Mouse (Mus musculus): ENCODE measurements around the gene Afdn. TPM values are rescaled to one million over a fixed set of nuclear protein-coding genes. Genes with fewer than 3 reads are reported as not detected.
"Not testable (repeated sequence)": the region's sequence is repeated elsewhere in the genome, so short reads cannot be mapped to it uniquely, and the experiment has no call there.

The Afdn gene
- total RNA-seq, 2 experiments from 2014 or later, result 90.3 to 96.9 TPM

DNA sequence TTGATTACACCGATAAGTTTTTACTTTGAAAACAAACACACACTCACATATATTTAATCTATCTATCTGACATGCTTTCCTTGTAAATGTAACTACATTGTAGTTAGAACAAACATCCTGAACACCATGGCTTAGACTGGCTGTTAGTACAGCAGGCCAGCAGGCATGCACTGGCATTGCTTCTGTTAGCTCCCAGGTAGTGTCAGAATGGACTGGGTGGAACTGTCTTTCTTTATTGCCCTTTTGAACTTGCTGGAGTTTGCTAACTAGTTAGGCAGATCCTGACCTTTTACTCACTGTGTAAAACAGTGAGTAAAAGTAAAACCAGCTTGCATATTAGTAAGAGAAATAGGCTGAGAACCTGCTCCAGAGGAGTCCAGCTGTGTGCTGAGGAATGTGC lies 8.2 kb downstream of the Afdn start:
- DNase-seq (ENCODE audit: low spot score in 2 of 2), result no peak

DNA sequence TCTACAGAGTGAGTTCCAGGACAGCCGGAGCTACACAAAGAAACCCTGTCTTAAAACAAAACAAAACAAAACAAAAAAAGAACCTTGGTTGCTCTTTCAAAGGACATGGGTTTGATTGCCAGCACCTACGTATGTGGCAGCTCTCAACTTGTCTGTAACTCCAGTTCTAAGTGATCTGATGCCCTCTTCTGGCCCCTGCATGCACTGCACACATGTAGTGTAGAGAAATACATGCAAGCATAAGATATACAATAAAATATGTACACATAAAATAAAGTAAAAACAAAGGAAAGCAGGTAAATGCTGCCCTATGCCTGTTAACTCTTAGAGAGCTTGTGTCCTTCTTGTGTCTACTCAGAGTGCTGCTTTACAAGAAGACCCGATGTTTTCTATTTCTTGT lies 8.9 kb downstream of the Afdn start:
- no peak for DNase-seq (ENCODE audit: low spot score in 2 of 2)

DNA sequence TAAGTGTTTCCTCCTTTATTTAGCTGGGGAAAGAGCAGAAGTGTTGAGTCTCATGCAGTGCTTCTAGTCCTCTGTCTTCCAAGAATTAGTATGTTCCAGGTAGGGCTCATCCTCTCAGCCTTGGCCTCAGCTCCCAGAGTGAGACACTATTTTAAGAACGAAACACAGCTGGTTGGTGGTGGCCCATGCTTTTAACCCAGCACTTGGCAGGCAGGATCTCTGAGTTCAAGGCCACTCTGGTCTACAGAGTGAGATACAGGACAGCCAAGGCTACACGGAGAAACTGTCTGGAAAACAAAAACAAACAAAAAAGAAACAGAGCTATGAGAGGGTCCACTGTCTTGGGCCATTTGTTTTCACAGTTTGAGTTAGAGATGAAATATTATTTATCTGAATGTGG lies 17.3 kb downstream of the Afdn start:
- no peak for DNase-seq (ENCODE audit: low spot score in 2 of 2)

DNA sequence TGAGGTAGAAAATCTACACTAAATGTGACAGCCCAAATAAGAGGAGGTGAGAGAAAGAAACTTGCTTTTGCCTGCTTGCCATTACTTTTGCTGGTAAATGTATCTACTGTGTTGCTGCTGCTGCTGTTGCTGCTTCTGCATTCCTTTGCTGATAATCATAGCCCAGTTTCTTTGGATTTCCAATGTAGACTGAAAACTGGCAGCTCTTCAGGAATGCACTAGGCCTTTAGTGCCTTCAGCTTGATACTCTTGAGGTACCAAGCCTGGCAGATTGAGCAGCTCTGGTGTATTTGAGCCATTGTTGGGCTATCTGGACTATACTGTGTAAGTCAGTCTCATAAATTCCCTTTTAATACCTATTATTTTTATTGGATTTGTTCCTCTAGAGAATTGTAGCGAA lies 18.5 kb downstream of the Afdn start:
- DNase-seq (ENCODE audit: low spot score in 2 of 2), result no peak

DNA sequence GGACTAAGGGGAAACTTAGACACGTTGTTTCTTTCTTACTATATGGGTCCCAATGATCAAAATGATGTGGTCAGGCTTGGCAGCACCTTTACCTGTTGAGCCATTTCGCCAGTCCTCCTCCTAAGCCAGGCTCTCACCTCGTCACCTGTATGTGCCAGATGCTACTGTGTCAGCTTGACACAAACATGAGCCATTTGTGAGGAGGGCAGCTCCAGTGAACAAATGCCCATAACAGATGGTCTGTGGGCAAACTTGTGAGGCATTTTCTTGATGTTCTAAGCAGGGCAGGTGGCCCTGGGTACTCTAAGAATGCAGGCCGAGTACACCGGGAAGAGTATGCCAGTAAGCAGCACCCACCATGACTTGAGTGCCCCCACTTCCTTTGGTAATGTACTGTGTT lies 21.6 kb downstream of the Afdn start:
- DNase-seq (ENCODE audit: low spot score in 2 of 2), result no peak

DNA sequence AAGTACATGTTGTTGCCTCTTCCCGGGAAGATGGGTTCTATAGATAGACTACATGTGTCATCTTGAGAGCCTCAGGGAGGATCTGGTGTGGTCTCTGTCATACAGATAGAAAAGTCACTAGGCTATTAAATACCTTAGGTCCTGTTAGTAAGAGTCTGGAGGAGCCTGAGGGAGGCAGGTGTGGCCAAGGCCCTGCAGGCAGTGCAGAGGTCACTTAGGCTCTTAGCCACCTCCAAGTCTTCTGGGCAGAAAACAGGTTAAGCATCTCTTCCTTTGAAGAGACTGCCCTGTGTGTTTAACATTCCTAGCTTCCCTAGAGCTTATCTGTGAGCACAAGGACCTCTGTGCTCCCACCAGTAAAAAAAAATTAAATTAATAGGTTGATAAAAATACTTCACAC lies 23.1 kb downstream of the Afdn start:
- no peak for DNase-seq (ENCODE audit: low spot score in 2 of 2)

DNA sequence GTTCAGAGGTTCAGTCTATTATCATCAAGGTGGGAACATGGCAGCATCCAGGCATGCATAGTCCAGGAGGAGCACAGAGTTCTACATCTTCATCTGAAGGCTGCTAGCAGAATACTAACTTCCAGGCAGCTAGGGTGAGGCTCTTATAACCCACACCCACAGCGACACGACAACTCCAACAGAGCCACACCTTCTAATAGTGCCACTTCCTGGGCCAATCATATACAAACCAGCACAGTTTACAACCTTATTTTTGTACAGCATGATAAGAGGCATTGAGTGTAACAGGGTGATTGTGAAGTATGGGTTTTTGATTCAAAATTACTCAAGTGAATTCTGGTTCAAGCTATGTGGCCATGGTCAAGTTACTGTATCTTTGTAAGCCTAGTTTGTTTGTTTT lies 29.7 kb downstream of the Afdn start:
- not testable (repeated sequence) for DNase-seq (ENCODE audit: low spot score in 2 of 2)

DNA sequence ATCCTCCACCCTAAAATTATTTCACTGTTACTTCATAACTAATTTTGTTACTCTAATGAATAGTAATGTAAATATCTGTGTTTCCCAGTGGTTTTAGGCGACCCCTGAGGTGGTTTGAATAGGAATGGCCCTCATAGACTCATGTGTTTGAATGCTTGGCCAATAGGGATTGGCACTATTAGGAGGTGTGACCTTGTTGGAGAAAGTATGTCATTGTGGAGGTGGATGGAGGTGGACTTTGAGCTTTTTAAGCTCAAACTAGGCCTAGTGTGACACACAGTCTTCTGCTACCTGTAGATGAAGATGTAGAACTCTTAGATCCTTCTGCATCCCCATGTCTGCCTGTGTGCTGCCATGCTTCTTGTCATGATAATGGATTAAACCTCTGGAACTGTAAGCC lies 37.4 kb downstream of the Afdn start:
- no peak for DNase-seq (ENCODE audit: low spot score in 2 of 2)

DNA sequence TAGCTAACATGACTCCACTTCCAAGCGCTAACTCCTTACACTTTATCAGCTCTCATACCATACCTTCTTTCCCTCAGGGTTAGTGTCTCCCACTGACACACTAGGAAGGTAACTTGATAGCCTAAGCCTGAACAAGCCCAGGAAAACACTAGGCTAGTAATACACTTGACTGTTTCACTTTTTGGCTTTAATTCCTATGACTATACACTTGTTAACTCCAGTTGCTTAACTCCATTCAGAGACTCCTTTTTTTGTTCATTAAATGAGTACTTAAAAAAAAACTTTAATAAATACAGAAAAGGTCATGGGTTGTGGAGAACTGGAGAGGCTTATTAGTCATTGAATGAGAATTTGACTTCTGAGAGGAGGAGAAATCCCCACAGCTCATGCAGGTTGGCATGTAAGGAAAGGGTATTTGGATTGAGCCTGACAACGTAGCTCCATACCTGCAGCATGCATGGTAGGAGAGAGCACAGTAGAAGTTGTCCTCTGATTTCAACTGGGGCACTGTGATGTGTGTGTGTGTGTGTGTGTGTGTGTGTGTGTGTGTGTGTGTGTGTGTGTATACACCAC lies 42.6 kb downstream of the Afdn start:
- no peak for DNase-seq (ENCODE audit: low spot score in 2 of 2)

DNA sequence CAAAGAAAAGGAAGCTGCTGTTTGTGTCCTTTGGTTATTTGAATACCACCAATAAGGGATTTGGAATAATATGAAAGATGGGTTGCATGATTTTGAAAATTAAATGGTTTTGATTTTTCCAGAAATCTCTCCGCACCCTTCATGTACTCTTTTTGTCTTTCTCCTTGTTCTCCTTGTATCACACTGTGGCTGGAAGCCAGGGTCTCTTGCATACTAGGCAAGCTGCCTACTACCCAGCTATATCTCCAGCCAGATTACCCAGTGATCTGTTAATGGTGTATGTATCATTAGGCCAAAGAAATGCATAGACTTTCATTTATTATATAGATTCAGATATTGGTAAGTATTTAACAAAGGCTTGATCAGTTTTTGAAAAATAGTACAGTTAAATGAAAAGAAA lies 45.7 kb downstream of the Afdn start:
- no peak for DNase-seq (ENCODE audit: low spot score in 2 of 2)

DNA sequence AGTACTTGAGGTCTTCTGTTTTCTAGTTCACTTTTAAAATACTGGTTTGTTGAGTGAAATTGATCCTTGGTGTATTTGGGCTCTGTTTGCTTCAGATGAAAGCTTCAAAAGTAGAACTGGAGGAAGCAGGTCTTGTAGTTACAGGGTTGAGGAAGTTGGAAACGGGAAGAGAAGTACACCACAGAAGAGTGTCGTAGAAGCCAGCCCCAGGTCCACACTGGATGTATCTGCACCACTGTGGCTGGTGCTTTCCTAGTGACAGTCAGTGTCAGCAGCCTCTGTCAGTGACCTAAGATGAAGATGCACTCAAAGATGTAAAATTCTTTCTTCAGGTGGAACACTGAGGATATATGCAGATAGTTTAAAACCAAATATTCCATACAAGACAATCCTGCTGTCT lies 57.5 kb downstream of the Afdn start:
- no peak for DNase-seq (ENCODE audit: low spot score in 2 of 2)

DNA sequence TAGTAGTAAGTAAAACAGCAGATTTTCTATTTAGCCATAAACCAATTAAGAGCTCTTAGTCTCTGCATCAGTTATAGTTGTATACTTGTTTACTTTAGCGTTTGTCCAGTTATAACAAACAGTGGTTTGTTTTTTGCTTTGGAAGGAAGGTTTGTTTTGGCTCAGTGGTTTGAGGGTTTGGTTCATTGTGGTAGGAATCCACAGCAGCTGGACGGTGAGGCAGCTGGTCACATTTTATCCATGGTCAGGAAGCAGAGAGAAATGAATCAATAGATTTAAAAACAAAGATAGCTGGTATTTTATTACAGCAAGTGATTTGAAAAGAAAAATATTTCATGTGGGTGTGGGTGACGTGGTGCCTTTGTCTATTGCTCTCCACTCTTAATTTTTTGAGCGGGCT lies 59.0 kb downstream of the Afdn start:
- no peak for DNase-seq (ENCODE audit: low spot score in 2 of 2)

DNA sequence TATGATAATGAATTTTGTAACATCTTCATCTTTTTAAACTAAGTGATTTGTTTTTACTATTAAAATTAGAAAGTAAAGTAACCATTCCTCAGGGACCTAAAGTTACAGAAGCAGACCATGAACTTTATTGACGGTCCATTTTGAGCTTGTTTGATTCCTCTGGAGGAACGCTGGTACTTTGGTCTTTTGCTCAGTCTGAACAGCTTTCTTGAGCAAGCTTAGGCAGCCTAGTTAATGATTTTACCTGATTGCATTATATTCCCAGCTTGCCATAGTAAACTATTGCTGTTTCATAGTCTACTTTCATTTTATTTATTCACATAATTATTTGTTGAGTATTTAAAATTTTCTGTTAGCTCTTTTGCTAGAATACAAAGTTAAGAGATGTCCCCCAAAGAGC lies 60.3 kb downstream of the Afdn start:
- DNase-seq (ENCODE audit: low spot score in 2 of 2), result no peak

DNA sequence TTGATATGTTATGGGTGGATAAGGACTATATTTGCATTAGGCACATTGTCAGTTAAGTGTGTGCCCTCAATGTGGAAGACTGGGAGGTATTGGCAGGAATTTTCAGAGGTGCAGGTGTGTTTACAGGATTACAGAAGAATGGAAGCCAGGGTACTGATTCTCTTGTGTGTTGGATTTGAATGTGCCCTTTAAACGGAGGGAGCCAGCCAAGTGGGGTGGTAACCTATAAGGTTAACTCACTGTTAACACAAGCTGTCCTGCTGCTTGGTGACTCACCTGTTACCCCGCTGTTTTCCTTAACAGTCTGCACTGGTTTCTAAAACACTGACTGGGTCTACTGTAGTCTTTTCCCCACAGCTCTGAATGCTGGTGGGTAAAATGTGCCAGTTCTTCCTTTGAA lies 65.1 kb downstream of the Afdn start:
- no peak for DNase-seq (ENCODE audit: low spot score in 2 of 2)

DNA sequence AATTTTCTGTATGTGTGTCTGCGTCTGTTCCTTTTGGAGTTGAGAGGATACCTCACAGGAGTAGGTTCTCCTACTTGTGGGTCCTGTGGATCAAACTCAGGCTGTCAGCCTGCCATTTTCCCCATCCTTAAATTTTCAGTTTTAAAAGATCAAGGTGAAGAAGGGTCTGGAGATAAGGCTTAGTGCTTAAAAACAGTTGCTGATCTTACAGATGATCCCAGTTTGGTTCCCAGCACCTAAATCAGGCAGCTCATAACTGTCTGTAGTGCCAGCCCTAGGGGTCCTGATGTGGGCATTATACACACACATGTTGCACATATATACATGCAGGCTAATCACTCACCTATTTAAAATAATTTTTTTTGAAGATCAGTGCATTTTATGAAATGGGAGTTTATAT lies 69.9 kb downstream of the Afdn start:
- DNase-seq (ENCODE audit: low spot score in 2 of 2), result no peak

DNA sequence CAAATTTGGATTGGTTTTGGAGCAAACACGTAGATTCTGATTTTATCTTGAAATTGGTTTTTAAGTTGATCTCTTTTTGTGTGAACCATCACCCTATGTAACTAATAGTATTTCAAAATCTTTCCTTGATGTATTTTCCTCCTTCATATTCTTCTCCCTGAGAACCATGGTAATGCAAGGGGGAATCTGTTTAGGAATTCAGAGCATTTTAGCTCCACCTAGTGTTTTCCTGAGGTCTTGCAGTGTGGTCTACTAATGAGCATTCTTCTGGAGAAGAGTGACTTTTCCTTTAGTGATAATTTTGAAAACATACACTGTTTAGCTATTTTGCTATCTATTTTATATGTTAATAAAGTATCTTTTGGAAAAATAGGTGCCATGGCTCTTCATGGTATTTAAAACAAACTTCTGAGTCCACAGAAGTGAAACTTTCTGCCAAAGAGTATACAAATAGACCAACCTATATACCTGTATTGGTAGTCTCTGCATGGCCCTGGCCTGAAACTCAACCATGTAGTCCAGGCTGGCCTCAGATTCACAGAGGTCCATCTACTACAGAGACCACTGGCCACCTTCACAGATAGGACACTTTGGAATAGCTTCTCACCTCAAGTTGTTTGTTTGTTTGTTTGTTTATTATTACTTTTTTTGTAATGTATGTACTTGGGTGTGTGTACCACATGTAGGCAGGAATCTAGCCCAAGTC lies 70.5 kb downstream of the Afdn start:
- no peak for DNase-seq (ENCODE audit: low spot score in 2 of 2)

DNA sequence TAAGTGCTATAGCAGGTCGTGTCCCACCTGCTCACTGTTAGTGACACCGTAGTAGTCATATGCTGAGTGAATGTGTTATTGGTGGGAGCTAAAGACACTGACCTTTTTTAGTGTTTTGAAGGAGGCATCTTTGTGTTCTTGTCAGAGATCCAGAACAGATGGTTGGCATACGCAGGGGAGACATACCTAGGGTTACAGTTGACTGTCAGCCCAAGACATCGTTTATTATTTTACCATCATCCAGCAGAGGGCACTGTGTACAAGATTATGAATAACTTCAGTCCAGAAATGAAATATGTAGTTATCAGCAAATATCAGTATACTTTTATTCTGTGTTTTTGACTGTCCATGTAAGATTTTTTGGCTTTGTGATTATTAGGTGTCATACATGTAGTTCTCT lies 75.5 kb downstream of the Afdn start:
- no peak for DNase-seq (ENCODE audit: low spot score in 2 of 2)

DNA sequence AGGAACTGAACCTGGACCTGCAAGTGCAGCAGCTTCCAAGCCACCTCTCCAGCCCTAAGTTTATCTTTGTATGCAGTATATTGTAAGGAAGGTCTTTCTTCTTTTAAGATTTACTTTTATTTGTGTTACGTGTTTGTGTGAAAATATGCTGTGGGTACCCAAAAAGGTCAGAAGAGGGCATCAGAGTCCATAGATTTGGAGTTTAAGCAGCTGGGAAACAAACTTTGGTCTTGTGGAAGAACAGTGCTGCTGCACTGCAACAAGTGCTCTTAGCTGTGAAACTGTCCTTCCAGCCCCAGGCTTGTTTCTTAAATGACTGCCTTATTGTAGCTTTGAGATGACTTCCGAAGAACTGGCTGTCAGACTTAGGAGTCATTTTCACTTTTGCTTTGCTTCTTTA lies 89.8 kb downstream of the Afdn start:
- no peak for DNase-seq (ENCODE audit: low spot score in 2 of 2)

DNA sequence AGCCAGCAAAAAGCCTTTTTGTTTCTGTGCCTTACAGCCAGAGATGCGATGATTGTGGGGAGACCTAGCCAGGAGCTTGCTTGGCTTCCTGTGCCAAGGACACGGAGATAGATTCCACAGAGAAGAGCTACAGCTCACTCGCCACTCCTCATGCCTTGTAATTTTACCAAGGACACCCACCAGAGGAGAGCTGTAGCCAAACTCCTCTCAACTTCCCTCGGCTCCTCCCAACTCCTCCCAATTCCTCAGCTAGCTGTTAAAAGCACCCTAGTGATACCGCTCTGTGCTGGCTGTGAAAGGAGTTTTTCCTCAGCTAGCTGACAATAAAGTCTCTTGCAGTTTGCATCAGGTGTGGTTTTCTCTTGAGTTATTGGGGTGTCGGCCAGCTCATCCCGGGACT lies 93.5 kb downstream of the Afdn start:
- DNase-seq (ENCODE audit: low spot score in 2 of 2), result not testable (repeated sequence)

DNA sequence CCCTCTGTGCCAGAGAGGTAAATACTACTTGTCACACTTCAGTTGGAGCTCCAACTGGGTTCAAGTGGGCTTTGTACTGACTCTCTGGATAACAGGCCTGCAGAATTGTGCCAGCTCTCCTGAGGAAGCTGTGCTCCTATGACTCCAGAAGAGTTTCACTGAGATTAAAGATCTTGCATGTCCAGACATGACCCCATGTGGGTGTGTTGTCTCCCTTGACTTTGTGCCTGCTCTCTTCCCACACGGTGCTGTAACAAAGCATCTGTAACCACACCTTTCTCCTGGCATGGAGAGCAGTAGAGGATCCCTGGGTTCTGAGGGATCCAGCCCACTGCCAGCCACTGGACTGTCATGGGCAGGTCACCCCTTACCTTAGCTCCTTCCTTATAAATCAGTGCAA lies 95.1 kb downstream of the Afdn start:
- no peak for DNase-seq (ENCODE audit: low spot score in 2 of 2)

DNA sequence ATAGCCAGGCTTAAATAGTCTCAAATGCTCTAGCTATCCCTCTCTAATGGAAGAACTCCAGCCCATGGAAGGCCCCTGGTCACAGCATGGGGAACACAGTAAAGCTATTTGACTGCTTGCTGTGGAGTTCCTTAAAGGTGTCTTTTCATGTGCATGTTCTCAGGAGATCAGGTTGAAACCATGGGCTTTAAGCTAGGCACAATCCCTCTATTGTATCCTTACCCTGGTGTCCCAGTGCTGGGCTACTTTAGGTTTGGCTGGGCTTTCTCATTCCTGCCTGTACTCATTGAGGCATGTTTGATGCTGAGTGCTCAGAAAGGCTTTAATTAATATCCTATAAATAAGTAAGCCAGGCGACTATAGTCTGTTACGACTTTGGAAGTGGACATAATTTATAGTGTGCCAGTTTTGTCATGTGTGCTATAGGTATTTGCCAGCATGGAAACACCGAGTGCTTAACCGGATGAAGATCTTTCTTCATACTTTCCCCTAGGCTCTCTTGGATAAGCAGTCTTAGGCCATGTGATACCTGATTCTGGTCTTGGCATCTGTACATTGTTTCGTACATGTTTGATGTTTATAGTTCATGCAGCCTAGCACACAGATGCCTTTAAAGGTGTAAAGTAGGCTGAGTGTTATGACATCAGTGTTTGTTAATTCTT lies 96.2 kb downstream of the Afdn start:
- DNase-seq (ENCODE audit: low spot score in 2 of 2), result no peak

DNA sequence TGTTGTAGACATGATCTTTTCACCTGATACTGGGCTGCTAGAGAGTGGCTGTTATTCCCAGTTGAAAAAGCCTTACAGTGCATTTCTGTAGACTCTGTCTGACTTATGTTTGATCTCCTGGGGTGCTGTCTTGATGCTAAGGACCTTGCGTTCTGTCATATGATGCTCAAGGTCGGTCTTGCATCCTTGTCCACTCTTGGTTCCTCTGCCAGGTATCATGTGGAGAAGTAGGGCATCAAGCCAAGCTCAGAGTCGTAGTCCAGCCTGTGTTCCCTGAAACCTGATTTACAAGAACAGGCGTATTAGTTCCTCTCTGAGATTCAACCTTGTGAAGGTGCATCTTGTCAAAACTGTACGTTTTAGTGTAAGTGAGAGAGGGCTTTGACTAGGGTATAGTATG lies 105.0 kb downstream of the Afdn start:
- DNase-seq (ENCODE audit: low spot score in 2 of 2), result no peak

DNA sequence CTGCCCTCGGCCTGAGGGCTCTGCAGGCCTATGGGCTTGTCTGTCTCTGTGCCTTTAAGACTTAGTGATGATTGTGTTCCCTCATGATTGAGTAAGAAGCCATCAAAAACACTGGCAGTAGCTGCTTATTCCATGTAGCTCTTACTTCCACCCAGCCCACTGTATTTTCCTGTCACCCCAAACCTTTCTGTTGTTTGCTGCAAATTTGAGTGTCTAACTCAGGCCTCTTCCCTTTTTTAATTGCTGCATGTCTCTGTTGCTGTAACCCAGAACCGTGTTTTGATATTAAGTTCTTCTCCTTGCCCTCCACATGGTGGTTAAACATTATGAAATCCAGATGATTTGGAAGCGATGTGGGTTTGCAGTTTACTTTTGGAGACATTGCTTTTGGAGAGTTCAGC lies 106.6 kb downstream of the Afdn start:
- DNase-seq (ENCODE audit: low spot score in 2 of 2), result no peak

All from adrenal gland, postnatal 4 days (tissue).